Mouse (Mus musculus): ENCODE measurements at regions not wholly inside any gene's neighbourhood (a gene's known extent, or its start where the extent isn't known, plus 50 kb on each side); places are given as distances from the start of the nearest gene placed in this dataset.

GRCm38 (mm10) chr10:67721787-67722186 is 173.0 kb upstream of the Ado start:
- Histone ChIP-seq H3K4me1 (ENCODE audit: control insufficient read depth, insufficient read depth) (no peaks in the 10 kb centered on the region), H3K27ac (ENCODE audit: low read depth) (no peak overlapping the region), H3K9me3 (replicated peaks; ENCODE audit: control insufficient read depth, low read length) (no peaks in the 10 kb centered on the region), H3K36me3 (replicated peaks; ENCODE audit: control insufficient read depth, insufficient read depth, low read length) (no peaks in the 10 kb centered on the region), H3K9ac (replicated peaks; ENCODE audit: low read depth, low read length) (no peak overlapping the region), H3K4me2 (ENCODE audit: low read depth, low read length) (no peak overlapping the region), H3K27me3 (ENCODE audit: control insufficient read depth, insufficient read depth, low read length) (0 out of 2 replicates have a peak, but pooled peaks cover 14% of the 10 kb centered on the region), H3K4me3 (ENCODE audit: low read depth, low read length) (no peak overlapping the region)
- ATAC-seq (ENCODE audit: insufficient read depth, low read depth) (peak; percentile 44; the same call in 1 of the 2 replicates), DNase-seq (ENCODE audit: low spot score) (peak; percentile 57)
- TF ChIP-seq EP300 (IDR thresholded peaks at IDR 0.05; ENCODE audit: low read depth), result no peak
- TF ChIP-seq CTCF (IDR thresholded peaks at IDR 0.05; ENCODE audit: low read depth), result peak; percentile 88
- 33% methylated on average over 5 of the region's 5 CpGs for WGBS

- no peak overlapping the region for H3K4me3 ChIP-seq (ENCODE audit: low read depth, low read length)
- TF ChIP-seq EP300 (IDR thresholded peaks at IDR 0.05; ENCODE audit: low read depth) (no peak), CTCF (IDR thresholded peaks at IDR 0.05; ENCODE audit: low read depth) (no peak)
- no peak overlapping the region for H3K9ac ChIP-seq (replicated peaks; ENCODE audit: low read depth, low read length)
- no peaks in the 10 kb centered on the region for H3K9me3 ChIP-seq (replicated peaks; ENCODE audit: control insufficient read depth, low read length)
- no peak for ATAC-seq (ENCODE audit: insufficient read depth, low read depth)
- H3K27ac ChIP-seq (ENCODE audit: low read depth), result no peak overlapping the region
- H3K4me2 ChIP-seq (ENCODE audit: low read depth, low read length), result no peak overlapping the region
- H3K27me3 ChIP-seq (ENCODE audit: control insufficient read depth, insufficient read depth, low read length), result 0 out of 2 replicates have a peak, but pooled peaks cover 5% of the 10 kb centered on the region
- H3K4me1 ChIP-seq (ENCODE audit: control insufficient read depth, insufficient read depth), result no peaks in the 10 kb centered on the region; the same call in 1 of the 2 replicates
- DNase-seq (ENCODE audit: low spot score), result no peak
- no peaks in the 10 kb centered on the region for H3K36me3 ChIP-seq (replicated peaks; ENCODE audit: control insufficient read depth, insufficient read depth, low read length)
- 82% methylated on average over 7 of the region's 7 CpGs for WGBS
These were observed 168.8 kb upstream of the Ado start for GRCm38 (mm10) chr10:67717506-67717905.

DNA sequence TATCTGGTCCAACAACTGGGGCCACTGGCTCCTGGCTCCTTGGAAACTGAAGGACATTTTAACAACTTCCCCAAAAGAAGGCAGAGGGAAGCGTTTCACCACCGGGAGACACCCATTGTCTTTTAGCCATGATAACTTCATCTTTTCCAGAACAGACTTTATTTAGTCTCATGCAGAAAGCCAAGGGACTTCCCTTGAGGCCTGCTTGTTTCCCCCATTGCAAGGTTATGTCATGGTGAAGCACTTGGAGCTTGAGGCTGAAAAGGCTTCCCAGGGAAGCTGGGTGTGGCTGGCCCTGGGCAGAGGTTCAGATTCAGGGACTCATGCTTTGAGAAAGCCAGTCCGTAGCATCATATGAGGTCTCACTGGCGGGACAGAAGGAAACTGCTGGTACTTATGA is 166.3 kb upstream of the Ado start:
- DNase-seq (ENCODE audit: low spot score) (no peak), ATAC-seq (ENCODE audit: insufficient read depth, low read depth) (no peak)
- TF ChIP-seq CTCF (IDR thresholded peaks at IDR 0.05; ENCODE audit: low read depth) (no peak), EP300 (IDR thresholded peaks at IDR 0.05; ENCODE audit: low read depth) (no peak)
- H3K9me3 ChIP-seq (replicated peaks; ENCODE audit: control insufficient read depth, low read length), result no peaks in the 10 kb centered on the region
- H3K27me3 ChIP-seq (ENCODE audit: control insufficient read depth, insufficient read depth, low read length), result 0 out of 2 replicates have a peak, but pooled peaks cover 2% of the 10 kb centered on the region
- H3K36me3 ChIP-seq (replicated peaks; ENCODE audit: control insufficient read depth, insufficient read depth, low read length), result no peaks in the 10 kb centered on the region
- H3K4me2 ChIP-seq (ENCODE audit: low read depth, low read length), result no peak overlapping the region
- no peaks in the 10 kb centered on the region; the same call in 1 of the 2 replicates for H3K4me1 ChIP-seq (ENCODE audit: control insufficient read depth, insufficient read depth)
- no peak overlapping the region for H3K9ac ChIP-seq (replicated peaks; ENCODE audit: low read depth, low read length)
- no peak overlapping the region for H3K4me3 ChIP-seq (ENCODE audit: low read depth, low read length)
- H3K27ac ChIP-seq (ENCODE audit: low read depth), result no peak overlapping the region
- 73% methylated on average over 4 of the region's 4 CpGs for WGBS

DNA sequence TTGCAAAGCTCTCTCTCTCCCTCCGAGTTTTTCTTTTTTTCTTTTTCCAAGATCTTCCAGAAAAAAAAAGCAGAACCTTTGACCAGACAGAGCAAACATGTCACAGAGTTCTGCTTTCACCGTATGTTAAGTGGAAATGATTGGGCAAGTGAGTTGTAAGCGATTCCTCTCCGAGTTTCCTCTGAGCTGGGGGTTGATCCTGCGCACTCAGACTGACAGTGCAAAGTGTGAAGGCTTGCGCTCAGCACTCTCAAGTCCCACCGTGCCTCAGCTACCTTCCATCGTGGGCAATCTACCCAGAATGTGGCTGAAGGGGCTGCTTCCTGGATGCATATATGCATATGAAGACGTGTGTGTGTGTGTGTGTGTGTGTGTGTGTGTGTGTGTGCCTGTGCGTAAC is 164.3 kb upstream of the Ado start:
- H3K4me2 ChIP-seq (ENCODE audit: low read depth, low read length), result no peak overlapping the region
- H3K9ac ChIP-seq (replicated peaks; ENCODE audit: low read depth, low read length), result no peak overlapping the region
- no peaks in the 10 kb centered on the region; the same call in 1 of the 2 replicates for H3K4me1 ChIP-seq (ENCODE audit: control insufficient read depth, insufficient read depth)
- no peaks in the 10 kb centered on the region for H3K36me3 ChIP-seq (replicated peaks; ENCODE audit: control insufficient read depth, insufficient read depth, low read length)
- no peak overlapping the region for H3K4me3 ChIP-seq (ENCODE audit: low read depth, low read length)
- TF ChIP-seq CTCF (IDR thresholded peaks at IDR 0.05; ENCODE audit: low read depth) (no peak), EP300 (IDR thresholded peaks at IDR 0.05; ENCODE audit: low read depth) (no peak)
- H3K27ac ChIP-seq (ENCODE audit: low read depth), result no peak overlapping the region
- 73% methylated on average over 10 of the region's 10 CpGs for WGBS
- ATAC-seq (ENCODE audit: insufficient read depth, low read depth), result no peak
- DNase-seq (ENCODE audit: low spot score), result no peak
- H3K27me3 ChIP-seq (ENCODE audit: control insufficient read depth, insufficient read depth, low read length), result 0 out of 2 replicates have a peak, but pooled peaks cover 2% of the 10 kb centered on the region
- no peaks in the 10 kb centered on the region for H3K9me3 ChIP-seq (replicated peaks; ENCODE audit: control insufficient read depth, low read length)

GRCm38 (mm10) chr10:67712665-67713064 is 163.9 kb upstream of the Ado start:
- ATAC-seq (ENCODE audit: insufficient read depth, low read depth), result no peak
- no peak for DNase-seq (ENCODE audit: low spot score)
- Histone ChIP-seq H3K9me3 (replicated peaks; ENCODE audit: control insufficient read depth, low read length) (no peaks in the 10 kb centered on the region), H3K27me3 (ENCODE audit: control insufficient read depth, insufficient read depth, low read length) (0 out of 2 replicates have a peak, but pooled peaks cover 2% of the 10 kb centered on the region), H3K4me2 (ENCODE audit: low read depth, low read length) (no peak overlapping the region), H3K27ac (ENCODE audit: low read depth) (no peak overlapping the region), H3K4me3 (ENCODE audit: low read depth, low read length) (no peak overlapping the region), H3K4me1 (ENCODE audit: control insufficient read depth, insufficient read depth) (no peaks in the 10 kb centered on the region; the same call in 1 of the 2 replicates), H3K36me3 (replicated peaks; ENCODE audit: control insufficient read depth, insufficient read depth, low read length) (no peaks in the 10 kb centered on the region), H3K9ac (replicated peaks; ENCODE audit: low read depth, low read length) (no peak overlapping the region)
- TF ChIP-seq EP300 (IDR thresholded peaks at IDR 0.05; ENCODE audit: low read depth) (no peak), CTCF (IDR thresholded peaks at IDR 0.05; ENCODE audit: low read depth) (no peak)
- WGBS, result 40% methylated on average over 6 of the region's 6 CpGs

DNA sequence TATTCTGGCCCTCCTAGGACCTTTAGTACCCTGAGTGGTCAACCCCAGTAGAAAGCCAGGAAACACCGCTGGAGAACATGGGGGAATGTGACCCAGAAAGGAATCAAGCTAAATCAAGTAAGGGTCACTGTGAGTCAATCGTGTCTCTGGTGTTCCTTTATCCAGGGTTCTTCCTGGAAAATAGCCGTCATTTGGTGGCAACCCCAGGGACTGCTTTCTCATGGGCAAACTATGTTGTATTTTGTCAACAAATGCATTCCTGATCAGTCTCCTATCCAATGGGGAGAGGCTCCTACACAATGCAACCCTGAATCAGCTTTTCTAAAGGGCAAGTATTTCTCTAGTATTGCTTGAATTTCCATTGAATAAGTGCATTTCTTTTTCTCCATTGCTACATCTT is 163.2 kb upstream of the Ado start:
- Histone ChIP-seq H3K9me3 (replicated peaks; ENCODE audit: control insufficient read depth, low read length) (no peaks in the 10 kb centered on the region), H3K27me3 (ENCODE audit: control insufficient read depth, insufficient read depth, low read length) (0 out of 2 replicates have a peak, but pooled peaks cover 2% of the 10 kb centered on the region), H3K4me1 (ENCODE audit: control insufficient read depth, insufficient read depth) (no peaks in the 10 kb centered on the region; the same call in 1 of the 2 replicates), H3K27ac (ENCODE audit: low read depth) (no peak overlapping the region), H3K36me3 (replicated peaks; ENCODE audit: control insufficient read depth, insufficient read depth, low read length) (no peaks in the 10 kb centered on the region), H3K4me3 (ENCODE audit: low read depth, low read length) (no peak overlapping the region), H3K4me2 (ENCODE audit: low read depth, low read length) (no peak overlapping the region), H3K9ac (replicated peaks; ENCODE audit: low read depth, low read length) (no peak overlapping the region)
- no peak for DNase-seq (ENCODE audit: low spot score)
- 84% methylated on average over 3 of the region's 3 CpGs for WGBS
- no peak for TF ChIP-seq EP300 (IDR thresholded peaks at IDR 0.05; ENCODE audit: low read depth)
- no peak for TF ChIP-seq CTCF (IDR thresholded peaks at IDR 0.05; ENCODE audit: low read depth)
- no peak for ATAC-seq (ENCODE audit: insufficient read depth, low read depth)

Measured in heart, postnatal 0 days (tissue).